Mouse (Mus musculus) heart, embryonic 12.5 days (tissue): ENCODE measurements around the gene A730049H05Rik. TPM values are rescaled to one million over a fixed set of nuclear protein-coding genes. Genes with fewer than 3 reads are reported as not detected.

Experiments used
- ATAC-seq: fragments of 200-750 bp; cut with Nextera tagmentation; 2 replicates; pipeline ENCODE4 v1.8.0; 2017; ENCODE audit warnings: moderate TSS enrichment, moderate library complexity; ENCODE audit not compliant: insufficient number of reproducible peaks, low FRiP score
- H3K27ac ChIP-seq: fragments of 300-500 bp; sonication (generic); 2 replicates; pipeline ENCODE4 v1.5.1; 2016; ENCODE audit warnings: mild to moderate bottlenecking, moderate library complexity; ENCODE audit not compliant: poor library complexity, severe bottlenecking
- H3K27me3 ChIP-seq: fragments of 300-500 bp; sonication (generic); replicated peaks from 2 replicates; pipeline ENCODE4 v1.6.1; 2016; ENCODE audit warnings: mild to moderate bottlenecking, moderate library complexity
- H3K36me3 ChIP-seq: fragments of 300-500 bp; sonication (generic); 2 replicates; pipeline ENCODE4 v1.6.1; 2016; ENCODE audit warnings: mild to moderate bottlenecking, moderate library complexity
- H3K4me1 ChIP-seq: fragments of 300-500 bp; sonication (generic); replicated peaks from 2 replicates; pipeline ENCODE4 v1.6.1; 2016; ENCODE audit warnings: mild to moderate bottlenecking
- H3K4me2 ChIP-seq: fragments of 300-500 bp; sonication (generic); 2 replicates; pipeline ENCODE4 v1.6.1; 2016; ENCODE audit warnings: mild to moderate bottlenecking, moderate library complexity
- H3K4me3 ChIP-seq: fragments of 300-500 bp; sonication (generic); 2 replicates; pipeline ENCODE4 v1.5.1; 2016; ENCODE audit warnings: mild to moderate bottlenecking
- H3K9ac ChIP-seq: fragments of 300-500 bp; sonication (generic); 2 replicates; pipeline ENCODE4 v1.6.1; 2016; ENCODE audit warnings: mild to moderate bottlenecking, moderate library complexity
- H3K9me3 ChIP-seq: fragments of 300-500 bp; sonication (generic); replicated peaks from 2 replicates; pipeline ENCODE4 v1.6.1; 2016; ENCODE audit warnings: mild to moderate bottlenecking, moderate library complexity
- WGBS: fragments of 180-500 bp; shearing (Covaris S2); methylation state at CpG from one replicate; pipeline ENCODE4 v1.1.7; 2016; 5-methylcytosine and 5-hydroxymethylcytosine counted together
- polyA plus RNA-seq: library from polyadenylated mRNA; unstranded; fragments of >200 nt; fragmentation: Nextera tagmentation; extraction: Ambion mirVana; gene quantifications from 2 replicates; pipeline ENCODE4 v1.2.1, GENCODE M21; 2016

Gene A730049H05Rik
- polyA plus RNA-seq, result 4.8 and 5.0 TPM in 2 replicates

GRCm38 (mm10) chr6:92816311-92816751 is at the start of gene A730049H05Rik:
TSS of gene A730049H05Rik (plus strand) at chr6:92816478.
- peak within 1 kb of the TSS; percentile 49 for H3K4me2 ChIP-seq
- peak within 1 kb of the TSS; percentile 76 for H3K27ac ChIP-seq
- peaks cover 5% of the 10 kb centered on the region for H3K36me3 ChIP-seq
- H3K9me3 ChIP-seq, result no peaks in the 10 kb centered on the region
- peaks cover 35% of the 10 kb centered on the region for H3K4me1 ChIP-seq
- no peaks in the 10 kb centered on the region for H3K27me3 ChIP-seq
- H3K4me3 ChIP-seq, result peak within 1 kb of the TSS; percentile 19
- ATAC-seq, result peak; percentile 42; the same call in 1 of the 2 replicates
- WGBS, result 24% methylated on average over 8 of the region's 8 CpGs
- H3K9ac ChIP-seq, result peak within 1 kb of the TSS; percentile 4; the same call in 1 of the 2 replicates

GRCm38 (mm10) chr6:92776356-92776755 is 39.9 kb upstream of the A730049H05Rik start:
- Histone ChIP-seq H3K36me3 (peaks cover 17% of the 10 kb centered on the region; the same call in 1 of the 2 replicates), H3K4me1 (peaks cover 7% of the 10 kb centered on the region), H3K9me3 (no peaks in the 10 kb centered on the region), H3K4me3 (no peak overlapping the region), H3K27me3 (no peaks in the 10 kb centered on the region), H3K27ac (no peak overlapping the region), H3K9ac (no peak overlapping the region), H3K4me2 (no peak overlapping the region)
- WGBS, result 32% methylated on average over 2 of the region's 2 CpGs
- ATAC-seq, result no peak

- Histone ChIP-seq H3K27me3 (no peaks in the 10 kb centered on the region), H3K4me1 (peaks cover 7% of the 10 kb centered on the region), H3K27ac (no peak overlapping the region), H3K36me3 (peaks cover 12% of the 10 kb centered on the region; the same call in 1 of the 2 replicates), H3K4me2 (no peak overlapping the region), H3K9me3 (no peaks in the 10 kb centered on the region), H3K4me3 (no peak overlapping the region), H3K9ac (no peak overlapping the region)
- peak; percentile 33; the same call in 1 of the 2 replicates for ATAC-seq
- 75% methylated on average over 11 of the region's 11 CpGs for WGBS
Measured at GRCm38 (mm10) chr6:92779140-92779934, 36.9 kb upstream of the A730049H05Rik start.

GRCm38 (mm10) chr6:92779935-92780205 is 36.4 kb upstream of the A730049H05Rik start:
- H3K4me1 ChIP-seq, result peaks cover 7% of the 10 kb centered on the region
- no peaks in the 10 kb centered on the region for H3K9me3 ChIP-seq
- peaks cover 12% of the 10 kb centered on the region; the same call in 1 of the 2 replicates for H3K36me3 ChIP-seq
- H3K27ac ChIP-seq, result no peak overlapping the region
- H3K4me2 ChIP-seq, result no peak overlapping the region
- H3K27me3 ChIP-seq, result no peaks in the 10 kb centered on the region
- 50% methylated on average over 5 of the region's 5 CpGs for WGBS
- no peak overlapping the region for H3K9ac ChIP-seq
- H3K4me3 ChIP-seq, result no peak overlapping the region
- no peak for ATAC-seq

- H3K9ac ChIP-seq, result no peak overlapping the region
- no peak overlapping the region for H3K27ac ChIP-seq
- H3K4me1 ChIP-seq, result peaks cover 7% of the 10 kb centered on the region
- no peaks in the 10 kb centered on the region for H3K9me3 ChIP-seq
- no peak overlapping the region for H3K4me3 ChIP-seq
- ATAC-seq, result no peak
- peaks cover 7% of the 10 kb centered on the region; the same call in 1 of the 2 replicates for H3K36me3 ChIP-seq
- no peak overlapping the region for H3K4me2 ChIP-seq
- WGBS, result 83% methylated on average over 6 of the region's 6 CpGs
- H3K27me3 ChIP-seq, result 0 out of 2 replicates have a peak, but pooled peaks cover 9% of the 10 kb centered on the region
Measured at GRCm38 (mm10) chr6:92781446-92781845, 34.8 kb upstream of the A730049H05Rik start.

GRCm38 (mm10) chr6:92784782-92785181 is 31.5 kb upstream of the A730049H05Rik start:
- Histone ChIP-seq H3K27ac (no peak overlapping the region), H3K27me3 (0 out of 2 replicates have a peak, but pooled peaks cover 11% of the 10 kb centered on the region), H3K9me3 (no peaks in the 10 kb centered on the region), H3K4me1 (peaks cover 1% of the 10 kb centered on the region), H3K4me2 (no peak overlapping the region), H3K4me3 (no peak overlapping the region), H3K36me3 (peaks cover 8% of the 10 kb centered on the region; the same call in 1 of the 2 replicates), H3K9ac (no peak overlapping the region)
- ATAC-seq, result no peak
- 25% methylated on average over 7 of the region's 7 CpGs for WGBS

- no peaks in the 10 kb centered on the region for H3K9me3 ChIP-seq
- H3K4me3 ChIP-seq, result peak overlapping the region; percentile 38
- 16% methylated on average over 20 of the region's 20 CpGs for WGBS
- no peaks in the 10 kb centered on the region; the same call in 1 of the 2 replicates for H3K4me1 ChIP-seq
- ATAC-seq, result peak; percentile 19; the same call in 1 of the 2 replicates
- H3K9ac ChIP-seq, result peak overlapping the region; percentile 61
- peaks cover 15% of the 10 kb centered on the region; the same call in 1 of the 2 replicates for H3K36me3 ChIP-seq
- H3K27me3 ChIP-seq, result 0 out of 2 replicates have a peak, but pooled peaks cover 11% of the 10 kb centered on the region
- H3K4me2 ChIP-seq, result peak overlapping the region; percentile 65
- H3K27ac ChIP-seq, result no peak overlapping the region
Measured at GRCm38 (mm10) chr6:92786701-92787375, 29.4 kb upstream of the A730049H05Rik start.

GRCm38 (mm10) chr6:92787376-92787712 is 28.9 kb upstream of the A730049H05Rik start:
- Histone ChIP-seq H3K9me3 (no peaks in the 10 kb centered on the region), H3K4me2 (peak overlapping the region; percentile 65), H3K4me3 (peak overlapping the region; percentile 38), H3K9ac (peak overlapping the region; percentile 61), H3K36me3 (peaks cover 16% of the 10 kb centered on the region; the same call in 1 of the 2 replicates), H3K27ac (no peak overlapping the region), H3K4me1 (no peaks in the 10 kb centered on the region; the same call in 1 of the 2 replicates), H3K27me3 (0 out of 2 replicates have a peak, but pooled peaks cover 11% of the 10 kb centered on the region)
- under 1% methylated on average over 11 of the region's 12 CpGs for WGBS
- peak; percentile 37; the same call in 1 of the 2 replicates for ATAC-seq

- no peak overlapping the region for H3K9ac ChIP-seq
- H3K9me3 ChIP-seq, result no peaks in the 10 kb centered on the region
- H3K36me3 ChIP-seq, result peaks cover 49% of the 10 kb centered on the region
- no peak overlapping the region for H3K4me3 ChIP-seq
- no peak overlapping the region for H3K4me2 ChIP-seq
- no peak overlapping the region for H3K27ac ChIP-seq
- ATAC-seq, result no peak
- no peaks in the 10 kb centered on the region for H3K27me3 ChIP-seq
- no peaks in the 10 kb centered on the region for H3K4me1 ChIP-seq
- WGBS, result 74% methylated on average over 6 of the region's 6 CpGs
Measured at GRCm38 (mm10) chr6:92793804-92794203, 22.5 kb upstream of the A730049H05Rik start.

- WGBS, result 85% methylated on average over 2 of the region's 2 CpGs
- H3K27ac ChIP-seq, result no peak overlapping the region
- H3K27me3 ChIP-seq, result no peaks in the 10 kb centered on the region
- H3K4me3 ChIP-seq, result no peak overlapping the region
- no peak for ATAC-seq
- no peaks in the 10 kb centered on the region for H3K9me3 ChIP-seq
- no peak overlapping the region for H3K9ac ChIP-seq
- peaks cover 29% of the 10 kb centered on the region for H3K36me3 ChIP-seq
- H3K4me1 ChIP-seq, result peaks cover 16% of the 10 kb centered on the region
- no peak overlapping the region for H3K4me2 ChIP-seq
Measured at GRCm38 (mm10) chr6:92801462-92801861, 14.8 kb upstream of the A730049H05Rik start.

- no peak for ATAC-seq
- H3K4me2 ChIP-seq, result no peak overlapping the region
- no peaks in the 10 kb centered on the region for H3K27me3 ChIP-seq
- H3K27ac ChIP-seq, result no peak overlapping the region
- WGBS, result 87% methylated on average over 11 of the region's 11 CpGs
- H3K4me1 ChIP-seq, result peaks cover 21% of the 10 kb centered on the region
- H3K9me3 ChIP-seq, result no peaks in the 10 kb centered on the region
- H3K9ac ChIP-seq, result no peak overlapping the region
- peaks cover 23% of the 10 kb centered on the region for H3K36me3 ChIP-seq
- H3K4me3 ChIP-seq, result no peak overlapping the region
Measured at GRCm38 (mm10) chr6:92802421-92802820, 13.9 kb upstream of the A730049H05Rik start.
